Mouse (Mus musculus) fat pad, adult 2 months (tissue): ENCODE results near the gene Gpc4.
A peak's percentile ranks its signal among the peaks of the same experiment; 100 is the strongest.

Source experiments
- DNase-seq: peaks from one replicate; pipeline ENCODE4 v3.0.0-alpha.2; 2011; ENCODE audit warnings: low read depth, low spot score; ENCODE audit errors: extremely low read depth

The Gpc4 gene

DNA sequence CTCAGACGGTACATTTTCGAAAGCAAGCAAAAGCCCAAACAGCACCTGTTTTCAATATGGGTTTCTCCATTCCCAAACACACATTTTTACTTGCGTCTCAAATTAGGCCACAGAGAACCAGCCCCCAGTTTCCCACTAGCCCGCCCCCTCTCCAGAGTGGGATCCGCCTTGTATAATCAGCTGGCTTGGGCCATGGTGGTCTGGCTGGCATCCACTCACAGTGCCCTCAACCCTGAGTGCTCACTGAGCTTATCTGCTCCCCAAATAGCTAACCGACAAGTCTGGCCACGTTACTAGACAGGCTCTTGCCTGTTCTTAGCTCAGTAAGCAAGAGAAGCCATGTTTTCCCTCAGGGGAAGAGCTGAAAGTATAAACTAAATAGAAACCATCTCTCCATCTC is 134.9 kb downstream of the Gpc4 start:
- DNase-seq = peak; percentile 19

DNA sequence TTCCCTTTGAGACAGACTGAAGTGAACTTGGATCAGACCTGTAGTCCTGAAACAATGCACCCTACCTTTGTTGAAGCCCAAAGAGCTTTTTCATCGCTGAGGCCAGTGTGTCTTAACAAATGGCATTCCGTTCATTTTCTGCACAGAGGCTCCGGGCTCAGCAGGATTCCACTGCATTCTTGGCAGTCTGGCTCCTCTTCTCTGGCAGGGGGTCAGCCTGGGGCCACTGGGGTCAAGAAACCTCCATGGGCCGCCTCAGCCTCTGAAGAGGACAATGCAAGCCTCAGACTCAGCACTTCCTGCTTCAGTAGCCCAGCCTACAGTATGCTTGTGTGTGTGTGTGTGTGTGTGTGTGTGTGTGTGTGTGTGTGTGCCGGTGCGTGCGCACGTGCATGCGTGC is 147.4 kb downstream of the Gpc4 start:
- DNase-seq = no peak
